In the genomic region with DNA sequence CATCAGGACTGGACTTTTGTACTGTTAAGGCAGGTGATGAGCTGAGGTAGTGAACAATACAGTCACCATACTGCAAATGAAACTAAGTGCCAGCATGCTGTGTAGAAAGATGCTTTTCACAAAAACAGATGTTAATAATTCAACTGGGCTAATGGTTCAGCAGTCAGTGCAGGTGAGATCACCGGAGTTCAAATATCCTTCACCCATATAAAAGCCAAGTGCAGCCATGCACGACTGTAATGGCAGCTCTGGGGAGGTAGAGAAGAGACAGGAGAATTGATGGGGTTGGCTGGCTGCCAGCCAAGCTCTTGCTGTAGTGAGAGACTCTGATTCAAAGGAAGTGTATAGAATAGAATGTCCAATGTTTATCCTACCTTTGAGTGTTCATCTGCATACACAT, we compare ENCODE assay signal across 17 mouse cellular contexts.
DNase-seq lines count a peak whose midpoint lies in the region; ATAC-seq lines count a peak whose summit lies in the region.
"Had no signal": no experiment of that assay in that cellular context is flagged by ENCODE, and none has a peak within 500 bp of the region (broad histone marks: within the 10 kb centered on the region; RNA-seq: fewer than 3 reads in every experiment).

No protein-coding gene starts in this region.

- H3K9me3 ChIP-seq in kidney, embryonic 15.5 days (replicated peaks), result no peaks in the 10 kb centered on the region
- peaks cover 3% of the 10 kb centered on the region; the same call in 1 of the 2 replicates for H3K9me3 ChIP-seq in kidney, embryonic 14.5 days (ENCODE audit: control insufficient read depth, low read length)
- H3K9me3 ChIP-seq: embryonic facial prominence, embryonic 12.5 days; forebrain, embryonic 15.5 days; heart, embryonic 10.5 days had no signal

- no peak overlapping the region for H3K27ac ChIP-seq in kidney, embryonic 15.5 days
- H3K27ac ChIP-seq in kidney, embryonic 14.5 days (ENCODE audit: low read depth, low read length), result no peak overlapping the region
- H3K27ac ChIP-seq: embryonic facial prominence, embryonic 12.5 days; forebrain, embryonic 15.5 days; heart, embryonic 10.5 days had no signal

- H3K4me1 ChIP-seq in kidney, embryonic 15.5 days, result no peaks in the 10 kb centered on the region
- H3K4me1 ChIP-seq in kidney, embryonic 14.5 days (ENCODE audit: control insufficient read depth, insufficient read depth, low read length), result no peaks in the 10 kb centered on the region
- H3K4me1 ChIP-seq: embryonic facial prominence, embryonic 12.5 days; forebrain, embryonic 15.5 days had no signal

- H3K27me3 ChIP-seq in kidney, embryonic 15.5 days, result no peaks in the 10 kb centered on the region
- no peaks in the 10 kb centered on the region for H3K27me3 ChIP-seq in kidney, embryonic 14.5 days (ENCODE audit: control insufficient read depth, insufficient read depth, low read length)
- H3K27me3 ChIP-seq: embryonic facial prominence, embryonic 12.5 days; forebrain, embryonic 15.5 days had no signal

- H3K4me3 ChIP-seq in kidney, embryonic 15.5 days (replicated peaks), result no peak overlapping the region
- no peak overlapping the region for H3K4me3 ChIP-seq in kidney, embryonic 14.5 days (ENCODE audit: low read length)
- H3K4me3 ChIP-seq: embryonic facial prominence, embryonic 12.5 days; forebrain, embryonic 15.5 days; heart, embryonic 10.5 days had no signal

- 30% methylated on average over 2 of the region's 2 CpGs for WGBS in kidney, embryonic 15.5 days
- 29% methylated on average over 2 of the region's 2 CpGs for WGBS in kidney, embryonic 14.5 days

- DNase-seq in retina, postnatal 1 day, result peak; percentile 4
- DNase-seq in retina, embryonic 14.5 days (ENCODE audit: low spot score), result no peak
- DNase-seq in kidney, postnatal 10 days, result peak; percentile 24
- DNase-seq in mesoderm, embryonic 11.5 days (ENCODE audit: low read depth, low spot score), result peak; percentile 28
- DNase-seq in cerebellum, adult 11 months, result no peak
- no peak for DNase-seq in natural killer cell, adult 2 months (ENCODE audit: low spot score in 2 of 2)
- DNase-seq: adrenal gland, postnatal 10 days; cerebellum, adult 11-12 months; cerebellum, adult 9-10 months; heart, adult 18-20 months; heart, postnatal 10 days; heart, postnatal 4 days had no signal

- no peaks in the 10 kb centered on the region for H3K36me3 ChIP-seq in kidney, embryonic 15.5 days
- H3K36me3 ChIP-seq in kidney, embryonic 14.5 days (ENCODE audit: control insufficient read depth, insufficient read depth, low read length), result no peaks in the 10 kb centered on the region
- H3K36me3 ChIP-seq: embryonic facial prominence, embryonic 12.5 days; forebrain, embryonic 15.5 days; heart, embryonic 10.5 days had no signal

- H3K9ac ChIP-seq in kidney, embryonic 15.5 days, result no peak overlapping the region
- no peak overlapping the region for H3K9ac ChIP-seq in kidney, embryonic 14.5 days (ENCODE audit: low read depth, low read length)
- H3K9ac ChIP-seq: embryonic facial prominence, embryonic 12.5 days; forebrain, embryonic 15.5 days had no signal

- peak; percentile 67 for ATAC-seq in kidney, embryonic 15.5 days (replicated peaks; ENCODE audit: low FRiP score)
- no peak; the same call in 1 of the 2 replicates for ATAC-seq in kidney, embryonic 14.5 days (ENCODE audit: low FRiP score, low TSS enrichment)
- ATAC-seq: forebrain, embryonic 15.5 days had no signal

- no peak overlapping the region for H3K4me2 ChIP-seq in kidney, embryonic 15.5 days
- no peak overlapping the region for H3K4me2 ChIP-seq in kidney, embryonic 14.5 days (replicated peaks; ENCODE audit: low read depth, low read length)
- H3K4me2 ChIP-seq: embryonic facial prominence, embryonic 12.5 days; forebrain, embryonic 15.5 days had no signal

Comparison
In these comparisons a context has a peak if more than half of its experiments do, and no peak if none do; other contexts are left out.
1. DNase-seq: peak in retina, postnatal 1 day (single experiment), kidney, postnatal 10 days (single experiment) and mesoderm, embryonic 11.5 days (single experiment); none in retina, embryonic 14.5 days (single experiment), cerebellum, adult 11 months (single experiment) and natural killer cell, adult 2 months (0 of 2).